Mouse (Mus musculus) thymus, adult 2 months (tissue): ENCODE data around the gene Bhlhe41. TPM values are rescaled to one million over a fixed set of nuclear protein-coding genes. Genes with fewer than 3 reads are reported as not detected.

ENCODE experiments used
- DNase-seq: peaks from one replicate; pipeline ENCODE4 v3.0.0; 2021
- H3K27ac ChIP-seq: fragments of 200-500 bp; 2 replicates; pipeline ENCODE4 v1.5.1; 2012; ENCODE audit warnings: low read length, control low read depth; ENCODE audit not compliant: control insufficient read depth, insufficient read depth
- H3K27me3 ChIP-seq: fragments of 200-500 bp; 2 replicates; pipeline ENCODE4 v1.6.1; 2012; ENCODE audit warnings: mild to moderate bottlenecking, low read length, moderate library complexity, mixed read lengths; ENCODE audit not compliant: control insufficient read depth, insufficient read depth
- H3K36me3 ChIP-seq: fragments of 200-500 bp; 2 replicates; pipeline ENCODE4 v1.6.1; 2012; ENCODE audit warnings: mild to moderate bottlenecking, low read length, moderate library complexity; ENCODE audit not compliant: control insufficient read depth, insufficient read depth
- H3K4me1 ChIP-seq: fragments of 200-500 bp; replicated peaks from 2 replicates; pipeline ENCODE4 v1.6.1; 2012; ENCODE audit warnings: low read length; ENCODE audit not compliant: control insufficient read depth, insufficient read depth
- H3K4me3 ChIP-seq: fragments of 200-500 bp; 2 replicates; pipeline ENCODE4 v1.5.1; 2012; ENCODE audit warnings: mild to moderate bottlenecking, low read length, control low read depth, moderate library complexity; ENCODE audit not compliant: control insufficient read depth, insufficient read depth
- CTCF ChIP-seq: fragments of 200-500 bp; IDR thresholded peaks from 2 replicates; pipeline ENCODE4 v1.5.1; 2012; ENCODE audit warnings: mild to moderate bottlenecking, control low read depth, low read length, moderate library complexity, borderline replicate concordance; ENCODE audit not compliant: control insufficient read depth, poor library complexity, insufficient read depth; ENCODE audit errors: extremely low read depth
- POLR2A ChIP-seq: fragments of 200-500 bp; IDR thresholded peaks from 2 replicates; pipeline ENCODE4 v1.6.1; 2012; ENCODE audit warnings: mild to moderate bottlenecking, low read length, control low read depth, moderate library complexity; ENCODE audit not compliant: control insufficient read depth, poor library complexity, insufficient read depth; ENCODE audit errors: extremely low read depth
- WGBS: fragments of 180-500 bp; shearing (Covaris S2); methylation state at CpG from one replicate; pipeline ENCODE4 v1.1.7; 2018; 5-methylcytosine and 5-hydroxymethylcytosine counted together
- polyA plus RNA-seq: library from polyadenylated mRNA; depleted of rRNA; stranded (reverse); fragments of >200 nt; gene quantifications from 2 replicates; pipeline ENCODE4 v1.2.3, GENCODE M21; 2012

Gene Bhlhe41
- polyA plus RNA-seq, 1 experiment = 10.5 TPM

- H3K4me3 ChIP-seq = no peak overlapping the region
- no peak overlapping the region for H3K27ac ChIP-seq
- H3K36me3 ChIP-seq = no peaks in the 10 kb centered on the region
- no peak for TF ChIP-seq POLR2A
- TF ChIP-seq CTCF = no peak
- DNase-seq = no peak
- 97% methylated on average over 5 of the region's 5 CpGs for WGBS
- no peaks in the 10 kb centered on the region for H3K27me3 ChIP-seq
- no peaks in the 10 kb centered on the region for H3K4me1 ChIP-seq
Measured at GRCm38 (mm10) chr6:145904169-145904568, 38.8 kb upstream of the Bhlhe41 start.

- H3K36me3 ChIP-seq = no peaks in the 10 kb centered on the region
- peak; percentile 28 for DNase-seq
- H3K4me1 ChIP-seq = peaks cover 21% of the 10 kb centered on the region
- 36% methylated on average over 8 of the region's 8 CpGs for WGBS
- TF ChIP-seq POLR2A (no peak), CTCF (no peak)
- peak overlapping the region; percentile 37; the same call in 1 of the 2 replicates for H3K27ac ChIP-seq
- H3K27me3 ChIP-seq = no peaks in the 10 kb centered on the region
- no peak overlapping the region for H3K4me3 ChIP-seq
Measured at GRCm38 (mm10) chr6:145894669-145895342, 29.4 kb upstream of the Bhlhe41 start.

- Histone ChIP-seq H3K27me3 (no peaks in the 10 kb centered on the region), H3K4me1 (peaks cover 21% of the 10 kb centered on the region), H3K36me3 (no peaks in the 10 kb centered on the region), H3K27ac (no peak overlapping the region), H3K4me3 (no peak overlapping the region)
- no peak for DNase-seq
- 33% methylated on average over 13 of the region's 13 CpGs for WGBS
- no peak for TF ChIP-seq POLR2A
- TF ChIP-seq CTCF = no peak
Measured at GRCm38 (mm10) chr6:145893366-145894021, 28.1 kb upstream of the Bhlhe41 start.

- H3K27ac ChIP-seq = no peak overlapping the region
- TF ChIP-seq CTCF (no peak), POLR2A (no peak)
- 91% methylated on average over 20 of the region's 20 CpGs for WGBS
- no peaks in the 10 kb centered on the region for H3K27me3 ChIP-seq
- DNase-seq = no peak
- no peak overlapping the region for H3K4me3 ChIP-seq
- no peaks in the 10 kb centered on the region for H3K36me3 ChIP-seq
- H3K4me1 ChIP-seq = peaks cover 21% of the 10 kb centered on the region
Measured at GRCm38 (mm10) chr6:145892381-145893265, 27.3 kb upstream of the Bhlhe41 start.

- H3K4me1 ChIP-seq = peaks cover 21% of the 10 kb centered on the region
- H3K27ac ChIP-seq = no peak overlapping the region
- no peak overlapping the region for H3K4me3 ChIP-seq
- no peaks in the 10 kb centered on the region for H3K36me3 ChIP-seq
- WGBS = 91% methylated on average over 11 of the region's 11 CpGs
- H3K27me3 ChIP-seq = no peaks in the 10 kb centered on the region
- no peak for TF ChIP-seq POLR2A
- TF ChIP-seq CTCF = no peak
- DNase-seq = no peak
Measured at GRCm38 (mm10) chr6:145891951-145892350, 26.6 kb upstream of the Bhlhe41 start.

- 0 out of 2 replicates have a peak, but pooled peaks cover 1% of the 10 kb centered on the region for H3K4me1 ChIP-seq
- 94% methylated on average over 6 of the region's 6 CpGs for WGBS
- H3K27ac ChIP-seq = no peak overlapping the region
- H3K4me3 ChIP-seq = no peak overlapping the region
- DNase-seq = no peak
- H3K36me3 ChIP-seq = no peaks in the 10 kb centered on the region
- TF ChIP-seq CTCF (no peak), POLR2A (no peak)
- no peaks in the 10 kb centered on the region for H3K27me3 ChIP-seq
Measured at GRCm38 (mm10) chr6:145887719-145888118, 22.4 kb upstream of the Bhlhe41 start.
